Mouse (Mus musculus): ENCODE measurements around the gene Fads6. TPM values are rescaled to one million over a fixed set of nuclear protein-coding genes. Genes with fewer than 3 reads are reported as not detected.

Fads6 gene
- polyA plus RNA-seq, 1 experiment from 2014 or later, result 0.60 TPM

- Histone ChIP-seq H3K4me1 (peaks cover 27% of the 10 kb centered on the region), H3K9me3 (replicated peaks) (no peaks in the 10 kb centered on the region), H3K27me3 (peaks cover 51% of the 10 kb centered on the region), H3K27ac (replicated peaks) (no peak overlapping the region), H3K36me3 (peaks cover 11% of the 10 kb centered on the region), H3K9ac (no peak overlapping the region), H3K4me3 (replicated peaks) (no peak overlapping the region), H3K4me2 (replicated peaks) (no peak overlapping the region)
- 87% methylated on average over 27 of the region's 27 CpGs for WGBS
- ATAC-seq (ENCODE audit: insufficient number of reproducible peaks, low FRiP score, low TSS enrichment, low read depth), result no peak
These were observed 28.0 kb downstream of the Fads6 start for GRCm38 (mm10) chr11:115269330-115270066.

- Histone ChIP-seq H3K4me1 (peaks cover 27% of the 10 kb centered on the region), H3K9me3 (replicated peaks) (no peaks in the 10 kb centered on the region), H3K27me3 (peaks cover 66% of the 10 kb centered on the region), H3K4me3 (replicated peaks) (no peak overlapping the region), H3K36me3 (peaks cover 11% of the 10 kb centered on the region), H3K9ac (no peak overlapping the region), H3K27ac (replicated peaks) (no peak overlapping the region), H3K4me2 (replicated peaks) (no peak overlapping the region)
- 78% methylated on average over 11 of the region's 11 CpGs for WGBS
- ATAC-seq (ENCODE audit: insufficient number of reproducible peaks, low FRiP score, low TSS enrichment, low read depth), result no peak
These were observed 29.5 kb downstream of the Fads6 start for GRCm38 (mm10) chr11:115267958-115268357.

- no peak within 1 kb of the TSS for H3K9ac ChIP-seq
- H3K9me3 ChIP-seq (replicated peaks), result no peaks in the 10 kb centered on the region
- peak within 1 kb of the TSS; percentile 39 for H3K4me3 ChIP-seq (replicated peaks)
- peaks cover 27% of the 10 kb centered on the region for H3K4me1 ChIP-seq
- WGBS, result 5% methylated on average over 50 of the region's 50 CpGs
- no peak within 1 kb of the TSS for H3K27ac ChIP-seq (replicated peaks)
- peaks cover 11% of the 10 kb centered on the region for H3K36me3 ChIP-seq
- no peak for ATAC-seq (ENCODE audit: insufficient number of reproducible peaks, low FRiP score, low TSS enrichment, low read depth)
- H3K4me2 ChIP-seq (replicated peaks), result peak within 1 kb of the TSS; percentile 72
- H3K27me3 ChIP-seq, result peaks cover 73% of the 10 kb centered on the region
These were observed 30.2 kb downstream of the Fads6 start, which contains the start of gene Grin2c for GRCm38 (mm10) chr11:115267061-115267883. Gene Grin2c (minus strand): TSS chr11:115267243.

GRCm38 (mm10) chr11:115266400-115266778 is 31.1 kb downstream of the Fads6 start:
- 2% methylated on average over 22 of the region's 22 CpGs for WGBS
- Histone ChIP-seq H3K27ac (replicated peaks) (no peak overlapping the region), H3K4me2 (replicated peaks) (peak overlapping the region; percentile 72), H3K4me3 (replicated peaks) (peak overlapping the region; percentile 39), H3K27me3 (peaks cover 82% of the 10 kb centered on the region), H3K36me3 (peaks cover 9% of the 10 kb centered on the region), H3K9ac (no peak overlapping the region), H3K4me1 (peaks cover 27% of the 10 kb centered on the region), H3K9me3 (replicated peaks) (no peaks in the 10 kb centered on the region)
- ATAC-seq (ENCODE audit: insufficient number of reproducible peaks, low FRiP score, low TSS enrichment, low read depth), result no peak

- Histone ChIP-seq H3K36me3 (peaks cover 9% of the 10 kb centered on the region), H3K27me3 (peaks cover 87% of the 10 kb centered on the region), H3K4me2 (replicated peaks) (no peak overlapping the region; the same call in 1 of the 2 replicates), H3K4me1 (peaks cover 27% of the 10 kb centered on the region), H3K4me3 (replicated peaks) (peak overlapping the region; percentile 39), H3K9me3 (replicated peaks) (no peaks in the 10 kb centered on the region), H3K9ac (no peak overlapping the region), H3K27ac (replicated peaks) (no peak overlapping the region)
- no peak for ATAC-seq (ENCODE audit: insufficient number of reproducible peaks, low FRiP score, low TSS enrichment, low read depth)
- WGBS, result 5% methylated on average over 20 of the region's 20 CpGs
These were observed 31.6 kb downstream of the Fads6 start for GRCm38 (mm10) chr11:115265771-115266399.

GRCm38 (mm10) chr11:115264862-115265668 is 32.4 kb downstream of the Fads6 start:
- Histone ChIP-seq H3K4me1 (peaks cover 23% of the 10 kb centered on the region), H3K4me2 (replicated peaks) (peak overlapping the region; percentile 40; the same call in 1 of the 2 replicates), H3K9me3 (replicated peaks) (no peaks in the 10 kb centered on the region), H3K36me3 (peaks cover 9% of the 10 kb centered on the region), H3K4me3 (replicated peaks) (peak overlapping the region; percentile 19), H3K27me3 (peaks cover 95% of the 10 kb centered on the region), H3K27ac (replicated peaks) (no peak overlapping the region), H3K9ac (no peak overlapping the region)
- 8% methylated on average over 39 of the region's 39 CpGs for WGBS
- no peak for ATAC-seq (ENCODE audit: insufficient number of reproducible peaks, low FRiP score, low TSS enrichment, low read depth)

GRCm38 (mm10) chr11:115264136-115264861 is 33.2 kb downstream of the Fads6 start:
- Histone ChIP-seq H3K27me3 (peaks cover 99% of the 10 kb centered on the region), H3K4me1 (peaks cover 23% of the 10 kb centered on the region), H3K9me3 (replicated peaks) (no peaks in the 10 kb centered on the region), H3K36me3 (peaks cover 4% of the 10 kb centered on the region), H3K4me3 (replicated peaks) (no peak overlapping the region), H3K9ac (no peak overlapping the region), H3K4me2 (replicated peaks) (no peak overlapping the region), H3K27ac (replicated peaks) (no peak overlapping the region)
- WGBS, result 61% methylated on average over 7 of the region's 7 CpGs
- no peak for ATAC-seq (ENCODE audit: insufficient number of reproducible peaks, low FRiP score, low TSS enrichment, low read depth)

GRCm38 (mm10) chr11:115262954-115263353 is 34.5 kb downstream of the Fads6 start:
- H3K4me2 ChIP-seq (replicated peaks), result no peak overlapping the region
- no peak overlapping the region for H3K9ac ChIP-seq
- no peaks in the 10 kb centered on the region for H3K9me3 ChIP-seq (replicated peaks)
- ATAC-seq (ENCODE audit: insufficient number of reproducible peaks, low FRiP score, low TSS enrichment, low read depth), result no peak
- peaks cover 100% of the 10 kb centered on the region for H3K27me3 ChIP-seq
- no peak overlapping the region for H3K4me3 ChIP-seq (replicated peaks)
- no peaks in the 10 kb centered on the region for H3K36me3 ChIP-seq
- no peak overlapping the region for H3K27ac ChIP-seq (replicated peaks)
- H3K4me1 ChIP-seq, result peaks cover 27% of the 10 kb centered on the region
- WGBS, result 78% methylated on average over 11 of the region's 11 CpGs

- Histone ChIP-seq H3K9me3 (replicated peaks) (no peaks in the 10 kb centered on the region), H3K36me3 (no peaks in the 10 kb centered on the region), H3K4me1 (peaks cover 7% of the 10 kb centered on the region; the same call in 1 of the 2 replicates), H3K4me3 (replicated peaks) (no peak overlapping the region), H3K27me3 (peaks cover 95% of the 10 kb centered on the region), H3K9ac (no peak overlapping the region), H3K4me2 (replicated peaks) (no peak overlapping the region), H3K27ac (replicated peaks) (no peak overlapping the region)
- 60% methylated on average over 4 of the region's 4 CpGs for WGBS
- no peak for ATAC-seq (ENCODE audit: insufficient number of reproducible peaks, low FRiP score, low TSS enrichment, low read depth)
These were observed 38.3 kb downstream of the Fads6 start for GRCm38 (mm10) chr11:115259134-115259533.
